Mouse (Mus musculus) small intestine, adult 2 months (tissue): Measurements from ENCODE around the gene Pdgfa.

ENCODE experiments used
- CTCF ChIP-seq: fragments of 200-500 bp; IDR thresholded peaks from 2 replicates; pipeline ENCODE4 v1.5.1; 2012; ENCODE audit warnings: low read depth, mild to moderate bottlenecking, control low read depth, inconsistent platforms, low read length, moderate library complexity, mixed read lengths; ENCODE audit not compliant: insufficient replicate concordance, insufficient read length; ENCODE audit errors: extremely low read depth
- POLR2A ChIP-seq: fragments of 200-500 bp; IDR thresholded peaks from 2 replicates; pipeline ENCODE4 v1.6.1; 2012; ENCODE audit warnings: low read depth, mild to moderate bottlenecking, control low read depth, inconsistent platforms, low read length, moderate library complexity

DNA sequence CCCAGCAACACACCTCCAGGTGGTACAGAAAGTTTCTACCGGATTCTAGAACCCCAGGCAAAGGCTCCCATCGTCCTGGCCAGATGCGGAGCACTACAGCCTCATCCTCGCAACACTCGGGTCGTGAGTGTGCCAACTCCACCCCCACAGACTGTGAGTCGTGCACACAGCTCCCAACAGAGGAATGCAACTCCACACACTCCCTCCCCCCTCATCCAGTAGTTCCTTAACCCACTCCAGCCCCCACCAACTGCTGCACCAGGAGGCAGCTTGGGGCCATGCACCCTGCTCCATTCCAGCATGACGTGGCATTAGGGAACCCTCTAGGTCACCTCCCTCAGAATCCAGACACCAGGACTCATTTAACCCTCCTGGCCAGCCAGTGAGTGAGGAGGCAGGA, 17.3 kb downstream of the Pdgfa start:
- TF ChIP-seq CTCF, result no peak
- TF ChIP-seq POLR2A, result no peak
